Mouse (Mus musculus) Patski (cell line): ENCODE measurements around the gene Hist1h4a. TPM values are rescaled to one million over a fixed set of nuclear protein-coding genes. Genes with fewer than 3 reads are reported as not detected.
"Not testable (repeated sequence)": the region's sequence is repeated elsewhere in the genome, so short reads cannot be mapped to it uniquely, and the experiment has no call there.

Experiments used
- ATAC-seq: fragments of 100-300 bp; one replicate; pipeline ENCODE4 v1.8.0; 2021
- CTCF ChIA-PET: fragments of 350-600 bp; sonication (Branson Sonifier 250); formaldehyde crosslinking; loops from one replicate; lab custom pipeline; 2022; ENCODE audit warnings: inconsistent platforms; lab: Charles Lee
- POLR2A ChIA-PET: fragments of 350-600 bp; sonication (Branson Sonifier 250); formaldehyde crosslinking; loops from one replicate; lab custom pipeline; 2022; ENCODE audit warnings: antibody characterized with exemption, inconsistent platforms; lab: Charles Lee
- DNase-seq: peaks from one replicate; pipeline ENCODE4 v3.0.0-alpha.2; 2011; ENCODE audit warnings: low read depth, low spot score
- H3K27me3 ChIP-seq: fragments of 371-371 bp; one replicate; pipeline ENCODE4 v1.5.1; 2021
- CTCF ChIP-seq: fragments of 100-300 bp; IDR thresholded peaks from one replicate; pipeline ENCODE4 v1.5.1; 2021
- in situ Hi-C: fragments of 300-500 bp; cut with MboI; formaldehyde crosslinking; loops from 3 replicates; pipeline ENCODE4 v1.11.1; 2018; ENCODE audit warnings: low pct_unique_long_range_greater_than_20kb, mixed read lengths
- polyA plus RNA-seq: library from polyadenylated mRNA; unstranded; gene quantifications from one replicate; pipeline ENCODE4 v1.2.3, GENCODE M21; 2021

Gene Hist1h4a
- polyA plus RNA-seq, 1 experiment from 2014 or later: 0.13 TPM

DNA sequence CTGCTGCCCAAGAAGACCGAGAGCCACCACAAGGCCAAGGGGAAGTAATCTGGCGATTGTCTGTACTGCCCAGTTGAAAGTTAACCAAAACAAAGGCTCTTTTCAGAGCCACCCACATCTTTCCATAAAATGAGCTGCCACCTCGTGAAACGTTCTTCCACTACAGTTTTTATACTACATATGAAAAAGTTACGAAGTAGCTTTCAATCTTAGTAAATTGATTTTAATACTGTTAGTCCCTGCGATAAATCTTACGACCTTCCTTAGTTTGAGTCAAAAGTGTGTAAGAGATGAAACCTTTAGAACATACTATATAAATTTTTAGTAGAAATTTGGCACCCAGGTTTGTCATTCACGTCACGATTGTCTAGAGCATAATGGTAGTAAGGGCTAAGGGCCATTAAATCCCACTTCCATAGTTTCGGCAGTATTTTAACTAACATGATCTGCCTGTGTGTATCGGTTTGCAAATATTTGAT, 9.5 kb downstream of the Hist1h4a start:
- TF ChIP-seq CTCF: no peak
- DNase-seq (no peak), ATAC-seq (no peak)
- in situ Hi-C loops: loop anchor here (25.0 kb wide), 1 partner anchor 1964 kb away; the partner anchor contains the start of genes Hist1h1b, Hist1h2an, Hist1h2bp and Hist1h3i
- CTCF ChIA-PET: interaction anchor here (1.3 to 1.6 kb wide), 2 partner anchors 12 to 51 kb away, joined by 3 to 4 read pairs; no protein-coding TSS in a partner anchor
- POLR2A ChIA-PET: interaction anchor here (0.8 to 1.2 kb wide), 3 partner anchors 10 to 183 kb away, joined by 3 to 4 read pairs (median 3); partner anchors contain the start of gene Hist1h4a
- no peaks in the 10 kb centered on the region for H3K27me3 ChIP-seq

DNA sequence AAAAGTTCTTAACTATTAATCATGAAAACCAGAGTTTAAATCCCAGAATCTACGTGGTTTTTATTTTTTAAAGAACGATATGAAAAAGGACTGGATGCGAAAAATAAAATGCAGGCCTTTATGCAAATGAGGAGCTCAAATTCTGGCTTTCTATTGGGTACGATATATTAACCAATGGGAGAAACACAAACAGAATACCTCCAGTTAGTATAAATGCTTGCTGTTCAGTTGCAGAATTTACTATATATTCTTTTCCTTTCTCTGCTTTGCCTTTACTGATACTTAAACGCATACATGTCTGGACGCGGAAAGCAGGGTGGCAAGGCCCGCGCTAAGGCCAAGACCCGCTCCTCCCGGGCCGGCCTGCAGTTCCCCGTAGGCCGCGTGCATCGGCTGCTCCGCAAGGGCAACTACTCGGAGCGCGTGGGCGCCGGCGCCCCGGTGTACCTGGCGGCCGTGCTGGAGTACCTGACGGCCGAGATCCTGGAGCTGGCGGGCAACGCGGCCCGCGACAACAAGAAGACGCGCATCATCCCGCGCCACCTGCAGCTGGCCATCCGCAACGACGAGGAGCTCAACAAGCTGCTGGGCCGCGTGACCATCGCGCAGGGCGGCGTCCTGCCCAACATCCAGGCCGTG, 10.1 kb downstream of the Hist1h4a start, which contains the start of gene Hist1h2ab:
Hist1h2ab (plus strand) TSS at position 288 of the 639 bp plus-strand sequence.
- not testable (repeated sequence) for ATAC-seq, DNase-seq, H3K27me3 ChIP-seq
- ChIA-PET CTCF (interaction anchor here (0.8 kb wide), 1 partner anchor 196 kb away, joined by 3 read pairs; no protein-coding TSS in a partner anchor), POLR2A (interaction anchor here (0.8 to 1.2 kb wide), 2 partner anchors 10 to 182 kb away, joined by 3 read pairs; partner anchors contain the start of gene Hist1h4a)
- in situ Hi-C loops: loop anchor here (25.0 kb wide), 1 partner anchor 1964 kb away; the partner anchor contains the start of genes Hist1h1b, Hist1h2an, Hist1h2bp and Hist1h3i

DNA sequence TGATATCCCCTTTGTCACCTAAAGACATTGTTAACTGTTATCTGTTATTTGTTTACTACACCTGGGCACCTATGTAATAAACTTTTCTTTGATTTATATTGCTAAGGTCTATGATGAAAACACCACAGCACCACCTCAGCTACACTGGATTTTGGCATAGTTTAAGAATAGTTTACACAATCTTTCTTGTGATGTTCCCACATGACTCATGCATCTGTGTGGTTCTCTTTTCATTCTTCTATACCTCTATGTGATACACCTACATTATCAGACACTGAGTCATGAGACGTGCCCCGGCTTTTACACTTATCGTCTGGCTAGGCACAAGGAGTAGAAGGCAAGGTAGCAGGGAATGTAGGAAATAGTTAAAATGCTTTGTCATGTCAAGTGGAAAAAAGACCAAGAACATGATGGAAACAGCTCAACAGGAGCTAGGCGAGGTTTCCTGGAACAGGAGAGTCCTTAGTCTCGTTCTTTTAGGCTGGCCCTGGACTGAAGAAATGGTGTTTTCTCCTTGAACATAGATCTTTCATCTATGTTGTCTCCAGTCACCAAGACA, 11.4 kb downstream of the Hist1h4a start:
- ATAC-seq: no peak
- ChIA-PET POLR2A (interaction anchor here (1.0 kb wide), 1 partner anchor 128 kb away, joined by 3 read pairs; no protein-coding TSS in a partner anchor), CTCF (no interaction called here)
- H3K27me3 ChIP-seq: no peaks in the 10 kb centered on the region
- TF ChIP-seq CTCF: no peak
- in situ Hi-C loops: loop anchor here (10.0 to 25.0 kb wide), 3 partner anchors 312 to 1962 kb away; partner anchors contain the start of genes Hist1h1b, Hist1h2ah, Hist1h2an and Hist1h2bk
- DNase-seq: no peak

DNA sequence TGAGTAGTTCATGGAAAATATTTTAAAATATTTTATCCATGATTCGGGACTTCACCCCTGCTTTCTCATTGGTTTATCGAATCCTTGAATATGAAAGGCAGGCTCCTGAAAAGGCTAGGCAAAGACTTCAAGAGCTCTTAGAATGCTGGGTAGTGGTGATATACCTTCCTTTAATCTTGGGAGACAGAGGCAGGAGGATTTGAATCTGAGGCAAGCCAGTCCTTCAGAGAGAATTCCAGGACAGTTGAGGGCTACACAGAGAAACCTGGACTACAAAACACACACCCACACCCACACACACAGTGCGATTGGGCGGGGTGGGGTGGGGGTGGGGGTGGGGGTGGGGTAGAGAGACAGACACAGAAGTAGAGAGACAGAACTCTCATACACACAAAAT, 13.1 kb downstream of the Hist1h4a start:
- ChIA-PET CTCF (no interaction called here), POLR2A (no interaction called here)
- DNase-seq (no peak), ATAC-seq (no peak)
- H3K27me3 ChIP-seq: no peaks in the 10 kb centered on the region
- TF ChIP-seq CTCF: no peak
- in situ Hi-C loops: loop anchor here (10.0 to 25.0 kb wide), 2 partner anchors 311 to 1713 kb away; partner anchors contain the start of genes Hist1h2ah and Hist1h2bk

DNA sequence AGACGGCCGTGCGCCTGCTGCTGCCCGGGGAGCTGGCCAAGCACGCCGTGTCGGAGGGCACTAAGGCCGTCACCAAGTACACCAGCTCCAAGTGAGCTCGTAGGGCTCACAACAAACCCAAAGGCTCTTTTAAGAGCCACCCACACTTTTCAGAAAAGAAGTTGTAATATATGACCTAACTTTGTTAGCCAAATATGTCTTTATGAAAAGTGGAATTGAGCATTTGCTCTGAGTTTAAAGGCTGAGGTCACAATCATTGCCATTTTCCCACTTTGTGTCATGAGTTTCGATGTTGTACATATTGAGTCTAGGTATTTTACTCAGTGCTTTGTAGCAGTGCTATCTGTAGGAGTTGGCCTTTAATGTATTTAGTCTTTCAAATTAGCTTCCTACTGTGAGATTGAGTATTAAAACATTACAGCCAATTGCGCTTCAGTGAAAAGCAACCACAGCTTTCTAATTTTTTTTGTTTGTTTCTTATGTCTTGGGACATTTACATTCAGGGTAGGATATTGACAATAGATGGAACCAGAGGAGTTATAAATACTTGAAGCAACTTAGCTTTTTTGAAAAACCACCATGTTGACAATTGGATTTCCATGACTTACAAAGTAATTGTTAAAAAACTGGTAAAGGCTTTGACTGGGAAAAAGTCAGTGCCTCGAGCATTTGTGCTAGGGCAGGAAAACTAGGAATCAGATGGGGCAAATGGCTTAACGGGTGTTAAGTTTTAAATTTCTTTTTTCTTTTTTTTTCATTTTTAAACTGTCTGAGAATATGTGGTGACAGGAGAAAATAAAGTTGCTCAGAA, 13.7 kb downstream of the Hist1h4a start:
- in situ Hi-C loops: loop anchor here (10.0 to 25.0 kb wide), 2 partner anchors 310 to 1712 kb away; partner anchors contain the start of genes Hist1h2ah and Hist1h2bk
- ATAC-seq (peak; percentile 6), DNase-seq (no peak)
- no peak for TF ChIP-seq CTCF
- POLR2A ChIA-PET: interaction anchor here (0.8 kb wide), 1 partner anchor 165 kb away, joined by 3 read pairs; no protein-coding TSS in a partner anchor
- CTCF ChIA-PET: interaction anchor here (1.2 kb wide), 1 partner anchor 13 kb away, joined by 3 read pairs; no protein-coding TSS in a partner anchor
- H3K27me3 ChIP-seq: no peaks in the 10 kb centered on the region

DNA sequence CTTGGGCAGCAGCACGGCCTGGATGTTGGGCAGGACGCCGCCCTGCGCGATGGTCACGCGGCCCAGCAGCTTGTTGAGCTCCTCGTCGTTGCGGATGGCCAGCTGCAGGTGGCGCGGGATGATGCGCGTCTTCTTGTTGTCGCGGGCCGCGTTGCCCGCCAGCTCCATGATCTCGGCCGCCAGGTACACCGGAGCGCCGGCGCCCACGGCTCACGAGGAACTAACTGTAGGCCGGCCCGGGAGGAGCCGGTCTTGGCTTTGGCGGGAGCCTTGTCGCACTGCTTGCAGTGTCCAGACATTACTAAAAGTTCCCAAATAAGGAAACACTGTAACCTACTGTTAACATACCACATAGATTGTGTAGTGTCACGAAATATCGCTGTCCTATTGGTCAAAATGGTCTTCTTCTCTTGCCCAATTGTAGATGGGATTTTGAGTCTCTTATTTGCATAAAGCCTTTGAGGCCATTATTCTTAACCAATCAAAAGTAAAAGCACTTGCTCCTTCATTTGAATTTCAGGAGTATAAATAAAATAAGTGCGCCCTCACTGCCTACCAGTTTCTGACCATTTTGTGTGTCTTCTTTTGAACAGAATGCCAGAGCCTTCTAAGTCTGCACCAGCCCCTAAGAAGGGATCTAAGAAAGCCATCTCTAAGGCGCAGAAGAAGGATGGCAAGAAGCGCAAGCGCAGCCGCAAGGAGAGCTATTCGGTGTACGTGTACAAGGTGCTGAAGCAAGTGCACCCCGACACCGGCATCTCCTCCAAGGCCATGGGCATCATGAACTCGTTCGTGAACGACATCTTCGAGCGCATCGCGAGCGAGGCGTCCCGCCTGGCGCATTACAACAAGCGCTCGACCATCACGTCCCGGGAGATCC, 14.6 kb downstream of the Hist1h4a start, which contains the start of gene Hist1h2bb:
Hist1h2bb (plus strand) TSS at position 534 of the 880 bp plus-strand sequence.
- not testable (repeated sequence) for H3K27me3 ChIP-seq, DNase-seq
- POLR2A ChIA-PET: interaction anchor here (0.8 kb wide), 1 partner anchor 164 kb away, joined by 3 read pairs; no protein-coding TSS in a partner anchor
- in situ Hi-C loops: loop anchor here (10.0 to 25.0 kb wide), 2 partner anchors 309 to 1712 kb away; partner anchors contain the start of genes Hist1h2ah and Hist1h2bk
- ATAC-seq: peak; percentile 86
- CTCF ChIA-PET: interaction anchor here (1.2 to 15.1 kb wide), 2 partner anchors 14 to 46 kb away, joined by 3 to 137 read pairs; partner anchors contain the start of gene Hist1h4c

DNA sequence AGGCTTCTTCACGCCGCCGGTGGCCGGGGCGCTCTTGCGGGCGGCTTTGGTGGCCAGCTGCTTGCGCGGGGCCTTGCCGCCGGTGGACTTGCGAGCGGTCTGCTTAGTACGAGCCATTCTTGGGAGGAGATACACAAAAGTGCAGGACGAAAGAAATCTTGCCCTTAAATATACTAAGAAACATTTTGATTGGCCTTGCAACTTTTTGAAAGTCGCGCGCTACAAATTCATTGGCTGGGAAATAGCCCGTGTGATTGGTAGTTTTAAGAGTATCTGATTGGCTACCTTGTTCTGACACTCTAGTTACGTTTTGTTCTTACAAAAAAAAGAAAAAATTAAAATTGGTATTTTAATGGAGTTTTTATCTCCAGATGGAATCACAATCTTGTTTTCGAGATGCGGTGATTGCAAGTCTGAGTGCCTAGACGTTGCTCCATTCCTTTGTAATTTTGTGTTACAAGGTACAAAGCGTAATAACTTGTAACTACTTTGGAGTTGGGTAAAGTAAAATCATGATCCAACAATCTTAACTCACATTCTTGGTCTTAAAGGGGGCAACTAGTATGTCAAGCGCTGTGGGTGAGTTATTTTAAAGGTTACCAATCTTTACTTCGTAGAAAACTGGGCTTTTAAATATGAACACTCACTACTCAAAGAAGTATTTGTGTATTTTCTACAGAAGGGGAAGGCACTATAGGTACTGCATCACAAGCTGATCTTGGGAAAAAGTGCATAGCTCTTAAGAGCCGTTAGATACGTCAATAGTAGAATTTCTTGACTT, 15.5 kb downstream of the Hist1h4a start, which contains the start of gene Hist1h3c:
Hist1h3c (minus strand) TSS at position 222 of the 781 bp plus-strand sequence.
- ChIA-PET POLR2A (no interaction called here), CTCF (interaction anchor here (15.1 kb wide), 1 partner anchor 46 kb away, joined by 137 read pairs; the partner anchor contains the start of gene Hist1h4c)
- no peak for ATAC-seq
- no peak for TF ChIP-seq CTCF
- H3K27me3 ChIP-seq: no peaks in the 10 kb centered on the region
- no peak for DNase-seq
- in situ Hi-C loops: loop anchor here (10.0 to 25.0 kb wide), 2 partner anchors 308 to 1711 kb away; partner anchors contain the start of genes Hist1h2ah and Hist1h2bk
